Mouse (Mus musculus): Measurements from ENCODE around the gene Ntng2. TPM values are rescaled to one million over a fixed set of nuclear protein-coding genes. Genes with fewer than 3 reads are reported as not detected.
A peak's percentile ranks its signal among the peaks of the same experiment; 100 is the strongest.

The Ntng2 gene
- polyA plus RNA-seq, 1 experiment from 2014 or later = 0.86 TPM

DNA sequence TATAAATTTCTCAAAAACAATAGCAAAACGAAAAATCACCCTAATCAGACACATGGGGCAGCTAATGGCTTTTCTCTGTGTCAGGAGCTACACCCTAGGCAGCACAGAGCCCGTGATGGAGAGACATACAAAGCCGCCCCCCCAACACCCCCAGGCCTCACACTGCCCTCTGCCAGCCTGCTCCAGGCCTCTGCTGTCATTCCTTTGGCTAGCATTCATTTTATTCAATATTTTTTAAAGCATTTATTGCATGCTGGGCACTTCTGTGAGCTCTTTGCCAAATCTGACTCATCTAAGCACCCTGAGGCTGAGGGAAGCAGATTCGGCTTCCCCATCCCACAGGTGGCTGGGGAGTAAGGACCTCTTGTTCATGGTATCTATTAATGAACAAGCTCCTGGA lies 26.1 kb downstream of the Ntng2 start:
- WGBS = 73% methylated on average over 4 of the region's 4 CpGs

DNA sequence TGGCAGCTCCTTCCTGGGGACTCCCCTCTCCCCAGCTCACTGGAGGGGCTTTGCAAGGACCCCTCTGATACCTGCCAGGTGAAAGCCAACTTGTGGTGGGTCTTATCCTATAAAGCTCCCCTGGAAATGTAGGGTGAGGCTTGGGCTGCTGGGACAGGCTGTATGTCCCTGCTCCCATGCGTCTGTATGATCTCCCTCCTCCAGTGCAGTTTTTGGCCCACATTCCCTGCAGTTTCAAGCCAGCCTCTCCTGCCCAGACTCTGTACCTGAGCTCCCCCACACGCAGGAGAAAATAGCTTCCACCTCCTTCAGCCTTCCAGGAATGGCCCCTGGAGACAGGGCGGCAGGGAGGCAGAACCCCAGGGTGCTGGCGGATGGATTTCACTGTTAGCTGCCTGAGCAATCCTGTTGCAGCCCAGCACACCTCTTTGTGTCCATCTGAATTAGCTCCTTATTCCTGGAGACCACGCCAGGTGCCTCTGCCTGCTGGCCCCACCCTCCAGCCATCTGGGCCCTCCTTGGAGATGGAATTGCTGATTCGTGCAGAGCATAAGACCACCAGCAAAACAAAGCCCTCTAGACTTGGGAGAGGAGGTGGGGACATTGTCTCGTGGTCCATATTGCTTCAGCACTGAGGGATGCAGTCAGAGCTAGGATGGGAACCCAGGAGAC lies 29.1 kb downstream of the Ntng2 start:
- 42% methylated on average over 7 of the region's 7 CpGs for WGBS
- H3K9me3 ChIP-seq = no peaks in the 10 kb centered on the region
- no peak overlapping the region for H3K27ac ChIP-seq
- no peaks in the 10 kb centered on the region for H3K27me3 ChIP-seq (ENCODE audit: poor library complexity, severe bottlenecking)
- peaks cover 19% of the 10 kb centered on the region for H3K4me1 ChIP-seq
- DNase-seq (ENCODE audit: extremely low spot score, low spot score) = no peak
- H3K36me3 ChIP-seq (replicated peaks) = no peaks in the 10 kb centered on the region
- no peak overlapping the region for H3K4me3 ChIP-seq

More for the DNA sequence above, 26.1 kb downstream of the Ntng2 start:
- peaks cover 15% of the 10 kb centered on the region for H3K4me1 ChIP-seq
- DNase-seq (ENCODE audit: extremely low spot score, low spot score) = no peak
- H3K4me3 ChIP-seq = no peak overlapping the region
- no peak overlapping the region for H3K27ac ChIP-seq
- H3K27me3 ChIP-seq (ENCODE audit: poor library complexity, severe bottlenecking) = no peaks in the 10 kb centered on the region
- no peaks in the 10 kb centered on the region for H3K9me3 ChIP-seq
- H3K36me3 ChIP-seq (replicated peaks) = no peaks in the 10 kb centered on the region

DNA sequence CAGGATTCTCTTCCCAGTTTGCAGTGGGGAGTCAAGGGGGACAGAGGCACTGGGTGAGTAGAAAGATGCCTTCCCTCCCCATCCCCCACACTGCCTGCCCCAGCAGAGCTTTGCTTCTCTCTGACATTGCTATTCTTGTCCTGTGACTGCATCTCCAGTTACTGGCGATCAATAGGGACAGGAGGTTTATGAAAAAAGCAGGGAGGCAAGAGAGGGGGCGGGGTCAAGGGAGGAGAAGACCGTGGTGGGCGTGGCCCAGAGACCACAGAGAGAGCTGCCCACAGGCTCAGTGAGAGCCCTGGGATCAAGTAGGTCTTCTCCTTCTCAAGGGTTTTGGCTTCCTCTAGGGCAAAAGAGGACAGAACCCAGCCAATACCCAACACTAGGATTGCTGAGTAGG lies 30.5 kb downstream of the Ntng2 start:
- WGBS = 7% methylated on average over 4 of the region's 4 CpGs
- H3K4me1 ChIP-seq = peaks cover 19% of the 10 kb centered on the region
- no peaks in the 10 kb centered on the region for H3K9me3 ChIP-seq
- H3K27ac ChIP-seq = no peak overlapping the region
- DNase-seq (ENCODE audit: extremely low spot score, low spot score) = peak; percentile 33
- no peaks in the 10 kb centered on the region for H3K27me3 ChIP-seq (ENCODE audit: poor library complexity, severe bottlenecking)
- H3K4me3 ChIP-seq = no peak overlapping the region
- no peaks in the 10 kb centered on the region for H3K36me3 ChIP-seq (replicated peaks)

DNA sequence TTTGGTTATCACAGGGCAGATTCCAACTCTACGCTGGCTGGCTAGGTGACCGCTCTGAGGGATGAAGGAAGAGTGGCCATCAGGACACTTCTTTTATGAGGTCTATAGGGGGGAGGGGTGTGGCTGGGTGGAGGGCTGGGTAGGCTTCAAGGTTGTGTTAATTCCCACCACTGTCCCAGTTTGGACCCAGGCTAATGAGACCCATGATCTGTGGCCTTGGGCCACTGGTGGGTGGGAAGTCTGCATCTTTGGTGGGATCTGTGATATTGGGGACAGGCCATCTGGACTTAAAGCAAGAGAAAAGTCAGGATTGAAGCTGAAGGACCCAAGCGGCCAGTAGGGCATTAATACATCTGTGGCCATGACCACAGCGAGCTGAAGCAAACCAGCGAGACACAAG lies 34.0 kb downstream of the Ntng2 start:
- no peaks in the 10 kb centered on the region for H3K36me3 ChIP-seq (replicated peaks)
- H3K9me3 ChIP-seq = no peaks in the 10 kb centered on the region
- peaks cover 22% of the 10 kb centered on the region for H3K4me1 ChIP-seq
- no peaks in the 10 kb centered on the region for H3K27me3 ChIP-seq (ENCODE audit: poor library complexity, severe bottlenecking)
- DNase-seq (ENCODE audit: extremely low spot score, low spot score) = no peak
- 90% methylated on average over 5 of the region's 5 CpGs for WGBS
- no peak overlapping the region for H3K4me3 ChIP-seq
- H3K27ac ChIP-seq = no peak overlapping the region

DNA sequence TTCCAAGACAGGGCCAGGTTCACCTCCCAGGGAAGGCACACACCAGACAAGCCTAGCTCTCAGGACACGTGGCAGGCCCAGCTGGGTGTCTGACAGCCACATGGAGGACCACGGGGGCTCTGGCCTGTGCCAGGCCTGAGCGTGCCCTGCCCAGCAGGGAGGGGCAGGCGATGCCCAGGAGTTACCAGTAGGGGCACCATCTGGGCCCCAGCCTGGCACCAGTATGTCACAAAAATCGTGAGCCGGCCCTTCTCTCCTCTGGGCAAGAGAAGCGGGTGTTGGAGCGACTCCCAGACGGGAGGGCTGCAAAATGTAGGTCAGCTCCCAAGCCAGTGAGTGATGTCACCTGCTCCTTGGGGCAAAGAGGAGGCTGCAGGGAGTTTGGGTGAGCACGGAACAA lies 34.9 kb downstream of the Ntng2 start:
- no peak for DNase-seq (ENCODE audit: extremely low spot score, low spot score)
- 77% methylated on average over 10 of the region's 10 CpGs for WGBS
- Histone ChIP-seq H3K36me3 (replicated peaks) (no peaks in the 10 kb centered on the region), H3K4me1 (peaks cover 18% of the 10 kb centered on the region), H3K4me3 (no peak overlapping the region), H3K27ac (no peak overlapping the region), H3K9me3 (no peaks in the 10 kb centered on the region), H3K27me3 (ENCODE audit: poor library complexity, severe bottlenecking) (no peaks in the 10 kb centered on the region)

DNA sequence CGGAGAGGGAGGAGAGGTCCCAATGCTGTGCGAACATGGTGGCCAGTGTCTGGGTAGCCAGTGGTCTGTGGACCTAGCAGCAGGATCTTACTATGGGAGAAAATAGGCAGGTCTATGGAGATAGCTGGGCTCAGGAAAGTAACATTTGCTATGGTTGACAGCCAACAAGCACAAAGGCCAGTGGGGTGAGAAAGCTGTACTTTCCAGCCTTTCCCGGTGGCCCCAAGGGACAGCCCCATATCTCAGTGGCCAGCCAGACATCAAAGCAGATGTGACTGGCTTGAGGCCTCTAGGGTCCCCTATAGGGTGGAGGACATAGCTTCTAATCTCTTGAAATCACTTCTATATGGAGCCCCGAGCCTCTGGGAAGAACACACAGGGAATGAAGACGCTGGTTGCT lies 35.8 kb downstream of the Ntng2 start:
- Histone ChIP-seq H3K4me3 (no peak overlapping the region), H3K4me1 (peaks cover 11% of the 10 kb centered on the region), H3K27ac (no peak overlapping the region), H3K36me3 (replicated peaks) (no peaks in the 10 kb centered on the region), H3K9me3 (no peaks in the 10 kb centered on the region), H3K27me3 (ENCODE audit: poor library complexity, severe bottlenecking) (no peaks in the 10 kb centered on the region)
- no peak for DNase-seq (ENCODE audit: extremely low spot score, low spot score)
- WGBS = 90% methylated on average over 5 of the region's 5 CpGs

DNA sequence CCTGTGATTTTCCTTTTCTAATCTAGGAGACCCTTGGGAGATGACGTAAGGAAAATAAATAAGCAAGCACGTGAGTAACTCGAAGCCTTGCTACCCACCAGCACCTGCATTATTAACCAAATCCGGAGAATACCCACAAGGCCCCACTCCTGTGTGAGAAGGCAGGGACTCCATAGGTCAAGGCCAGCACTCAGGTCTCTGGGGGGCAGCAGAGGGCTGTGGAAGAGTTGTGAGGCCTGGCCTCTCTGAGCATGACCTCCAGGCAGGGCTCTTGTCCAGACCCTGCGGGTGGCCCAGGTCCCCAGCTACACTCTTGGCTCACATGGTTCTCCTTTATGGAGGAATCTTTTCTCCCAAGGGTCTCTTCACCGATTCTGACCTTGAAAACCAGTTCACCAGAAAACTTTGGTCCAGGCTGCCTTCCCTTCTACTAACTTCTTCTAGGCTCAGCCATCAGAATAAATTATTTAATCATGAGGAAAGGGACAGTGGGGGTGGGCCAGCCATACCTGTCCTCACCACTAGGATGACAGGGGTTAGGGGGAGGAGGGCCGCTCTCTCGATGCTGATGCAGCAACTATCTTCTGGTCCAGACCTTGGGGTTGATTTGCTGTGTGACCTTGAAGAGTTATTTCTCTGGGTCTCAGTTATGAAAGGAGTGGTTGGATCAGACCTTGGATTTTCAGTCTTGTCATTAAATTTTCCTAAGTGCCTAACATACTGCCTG lies 36.4 kb downstream of the Ntng2 start:
- 59% methylated on average over 8 of the region's 8 CpGs for WGBS
- H3K27me3 ChIP-seq (ENCODE audit: poor library complexity, severe bottlenecking) = no peaks in the 10 kb centered on the region
- no peaks in the 10 kb centered on the region for H3K36me3 ChIP-seq (replicated peaks)
- DNase-seq (ENCODE audit: extremely low spot score, low spot score) = no peak
- H3K9me3 ChIP-seq = no peaks in the 10 kb centered on the region
- H3K27ac ChIP-seq = no peak overlapping the region
- H3K4me3 ChIP-seq = no peak overlapping the region
- peaks cover 9% of the 10 kb centered on the region for H3K4me1 ChIP-seq

DNA sequence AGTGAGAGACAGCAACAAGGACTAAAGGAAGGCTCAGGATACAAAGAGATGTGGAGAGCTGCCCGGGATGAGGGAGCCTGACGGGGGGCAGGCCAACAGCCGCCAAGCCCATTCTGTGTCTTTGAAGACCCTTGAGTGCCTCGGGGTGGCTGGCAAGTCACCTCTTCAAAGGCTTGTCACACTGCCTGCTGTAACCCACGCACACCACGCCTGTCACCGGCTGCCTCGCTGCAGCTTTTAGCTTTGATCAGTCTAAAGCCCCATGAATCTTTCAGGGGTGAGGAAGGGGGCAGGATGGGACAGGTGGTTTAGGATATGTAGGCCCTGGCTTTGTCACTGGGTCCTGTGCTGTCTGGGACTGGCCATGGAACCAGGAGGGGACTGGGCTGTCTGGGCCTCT lies 46.6 kb downstream of the Ntng2 start:
- H3K27ac ChIP-seq = no peak overlapping the region
- H3K4me3 ChIP-seq = no peak overlapping the region
- 0 out of 2 replicates have a peak, but pooled peaks cover 13% of the 10 kb centered on the region for H3K4me1 ChIP-seq
- DNase-seq (ENCODE audit: extremely low spot score, low spot score) = no peak
- H3K27me3 ChIP-seq (ENCODE audit: poor library complexity, severe bottlenecking) = peaks cover 18% of the 10 kb centered on the region; the same call in 1 of the 2 replicates
- no peaks in the 10 kb centered on the region for H3K36me3 ChIP-seq (replicated peaks)
- H3K9me3 ChIP-seq = no peaks in the 10 kb centered on the region
- 49% methylated on average over 8 of the region's 8 CpGs for WGBS

DNA sequence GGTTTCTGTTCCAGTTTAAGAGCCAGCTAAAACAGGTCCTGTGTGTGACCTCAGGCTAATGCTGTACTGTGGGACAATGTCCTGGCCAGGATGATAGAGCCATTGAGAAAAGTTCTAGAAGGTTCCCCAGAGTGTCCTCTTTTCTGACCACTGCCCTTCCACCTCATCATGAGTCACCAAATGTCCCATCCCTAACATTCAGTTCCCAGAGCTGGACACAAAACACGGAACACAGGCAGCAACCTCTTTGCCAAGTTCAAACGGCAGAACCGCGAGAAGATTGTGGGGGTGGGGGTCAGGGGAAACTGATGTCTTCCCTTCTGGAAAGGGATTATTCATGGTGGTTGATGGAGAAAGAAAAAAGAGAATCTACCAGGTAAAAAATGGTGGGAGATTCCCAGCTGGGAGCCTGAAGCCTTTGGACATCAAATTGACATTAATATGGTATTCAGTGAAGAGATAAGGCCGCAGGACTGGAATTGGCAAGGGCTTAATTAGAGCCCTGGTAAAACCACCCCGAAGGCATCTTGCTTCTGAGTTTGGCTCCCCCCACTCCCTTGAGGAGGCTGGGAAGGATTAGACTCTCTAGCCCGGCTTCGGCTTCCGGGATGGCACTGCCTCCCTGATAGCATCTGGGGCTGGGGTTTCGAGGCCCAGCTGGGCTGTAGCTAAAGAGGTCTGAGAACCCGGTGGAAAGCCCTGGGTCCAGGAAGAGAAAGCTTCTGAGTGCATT lies 51.4 kb downstream of the Ntng2 start:
- Histone ChIP-seq H3K36me3 (replicated peaks) (no peaks in the 10 kb centered on the region), H3K4me3 (no peak overlapping the region), H3K4me1 (0 out of 2 replicates have a peak, but pooled peaks cover 13% of the 10 kb centered on the region), H3K27ac (no peak overlapping the region), H3K9me3 (no peaks in the 10 kb centered on the region), H3K27me3 (ENCODE audit: poor library complexity, severe bottlenecking) (peaks cover 53% of the 10 kb centered on the region)
- 64% methylated on average over 11 of the region's 11 CpGs for WGBS
- no peak for DNase-seq (ENCODE audit: extremely low spot score, low spot score)

DNA sequence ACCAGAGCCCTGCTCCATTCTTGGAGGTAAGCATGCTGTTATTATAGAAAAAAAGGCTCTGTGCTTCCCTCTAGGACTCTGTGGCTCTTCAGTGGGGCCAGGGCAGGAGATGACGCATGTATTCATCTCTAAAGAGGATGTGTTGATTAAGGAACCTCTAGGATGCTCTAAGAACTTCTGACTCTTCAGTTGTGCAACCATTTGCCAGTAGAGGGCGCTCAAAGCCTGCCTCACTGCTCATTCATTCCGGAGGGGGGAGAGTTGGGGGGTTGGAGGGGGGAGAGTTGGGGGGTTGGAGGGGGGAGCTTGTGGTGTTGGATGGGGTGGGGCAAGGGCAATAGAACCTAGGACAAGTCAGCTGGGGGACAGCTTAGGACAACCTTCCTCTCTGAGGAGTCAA lies 52.9 kb downstream of the Ntng2 start:
- Histone ChIP-seq H3K27me3 (ENCODE audit: poor library complexity, severe bottlenecking) (peaks cover 63% of the 10 kb centered on the region), H3K27ac (no peak overlapping the region), H3K36me3 (replicated peaks) (no peaks in the 10 kb centered on the region), H3K4me3 (no peak overlapping the region), H3K4me1 (peaks cover 19% of the 10 kb centered on the region), H3K9me3 (no peaks in the 10 kb centered on the region)
- peak; percentile 39 for DNase-seq (ENCODE audit: extremely low spot score, low spot score)
- 5% methylated on average over 3 of the region's 3 CpGs for WGBS

DNA sequence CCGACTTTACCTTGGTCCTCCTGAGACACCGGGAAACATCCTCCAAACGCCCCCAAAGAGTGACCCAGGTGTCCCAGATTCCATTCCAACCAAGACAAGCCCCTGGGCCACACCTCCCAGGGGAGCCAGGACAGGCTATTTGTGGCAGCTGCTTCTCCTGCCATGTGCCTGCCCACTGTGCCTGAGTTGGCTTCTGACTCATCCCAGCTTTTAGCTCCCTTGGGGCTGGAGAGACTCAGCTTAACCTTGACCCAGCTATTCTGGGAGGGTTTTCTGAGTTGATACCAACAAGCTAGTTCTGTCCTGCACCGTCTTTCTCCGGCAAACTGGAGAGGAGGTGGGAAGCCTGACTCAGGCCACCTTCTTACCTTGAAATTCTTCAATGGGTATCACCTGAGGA lies 54.4 kb downstream of the Ntng2 start:
- H3K27me3 ChIP-seq (ENCODE audit: poor library complexity, severe bottlenecking) = peaks cover 73% of the 10 kb centered on the region
- H3K4me1 ChIP-seq = peaks cover 34% of the 10 kb centered on the region
- H3K36me3 ChIP-seq (replicated peaks) = no peaks in the 10 kb centered on the region
- WGBS = 85% methylated on average over 5 of the region's 5 CpGs
- DNase-seq (ENCODE audit: extremely low spot score, low spot score) = no peak
- no peak overlapping the region for H3K27ac ChIP-seq
- H3K4me3 ChIP-seq = no peak overlapping the region
- H3K9me3 ChIP-seq = no peaks in the 10 kb centered on the region

DNA sequence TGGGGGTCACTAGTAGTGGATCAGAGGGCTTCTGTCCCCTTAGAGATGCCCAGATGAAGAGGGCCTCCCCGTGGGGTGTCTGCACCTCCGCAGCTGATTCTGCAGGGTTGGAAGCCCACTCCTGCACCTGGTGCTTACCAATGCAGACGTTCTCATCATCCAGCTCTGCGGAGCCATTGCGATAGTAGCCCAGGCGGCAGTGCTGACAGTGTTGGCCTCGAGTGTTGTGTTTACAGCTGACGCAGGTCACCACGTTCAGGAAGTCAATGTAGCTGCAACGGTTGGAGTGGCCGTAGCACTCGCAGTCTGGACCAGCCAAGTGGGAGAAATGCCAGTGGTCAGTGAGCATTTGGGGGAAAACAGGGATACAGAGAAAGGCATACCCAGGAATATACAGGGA lies 56.0 kb downstream of the Ntng2 start:
- no peak for DNase-seq (ENCODE audit: extremely low spot score, low spot score)
- H3K36me3 ChIP-seq (replicated peaks) = no peaks in the 10 kb centered on the region
- no peak overlapping the region for H3K4me3 ChIP-seq
- WGBS = 77% methylated on average over 12 of the region's 12 CpGs
- H3K27ac ChIP-seq = no peak overlapping the region
- H3K9me3 ChIP-seq = no peaks in the 10 kb centered on the region
- peaks cover 69% of the 10 kb centered on the region for H3K27me3 ChIP-seq (ENCODE audit: poor library complexity, severe bottlenecking)
- H3K4me1 ChIP-seq = peaks cover 34% of the 10 kb centered on the region

All from forebrain, embryonic 10.5 days (tissue).